Mouse (Mus musculus): ENCODE measurements at regions not wholly inside any gene's neighbourhood (a gene's known extent, or its start where the extent isn't known, plus 50 kb on each side); places are given as distances from the start of the nearest gene placed in this dataset.
A peak's percentile ranks its signal among the peaks of the same experiment; 100 is the strongest.

GRCm38 (mm10) chr6:97741427-97741826 lies 65.4 kb upstream of the Mitf start:
- DNase-seq, result no peak

- DNase-seq, result no peak
These were observed 66.0 kb upstream of the Mitf start for GRCm38 (mm10) chr6:97740851-97741201.

DNA sequence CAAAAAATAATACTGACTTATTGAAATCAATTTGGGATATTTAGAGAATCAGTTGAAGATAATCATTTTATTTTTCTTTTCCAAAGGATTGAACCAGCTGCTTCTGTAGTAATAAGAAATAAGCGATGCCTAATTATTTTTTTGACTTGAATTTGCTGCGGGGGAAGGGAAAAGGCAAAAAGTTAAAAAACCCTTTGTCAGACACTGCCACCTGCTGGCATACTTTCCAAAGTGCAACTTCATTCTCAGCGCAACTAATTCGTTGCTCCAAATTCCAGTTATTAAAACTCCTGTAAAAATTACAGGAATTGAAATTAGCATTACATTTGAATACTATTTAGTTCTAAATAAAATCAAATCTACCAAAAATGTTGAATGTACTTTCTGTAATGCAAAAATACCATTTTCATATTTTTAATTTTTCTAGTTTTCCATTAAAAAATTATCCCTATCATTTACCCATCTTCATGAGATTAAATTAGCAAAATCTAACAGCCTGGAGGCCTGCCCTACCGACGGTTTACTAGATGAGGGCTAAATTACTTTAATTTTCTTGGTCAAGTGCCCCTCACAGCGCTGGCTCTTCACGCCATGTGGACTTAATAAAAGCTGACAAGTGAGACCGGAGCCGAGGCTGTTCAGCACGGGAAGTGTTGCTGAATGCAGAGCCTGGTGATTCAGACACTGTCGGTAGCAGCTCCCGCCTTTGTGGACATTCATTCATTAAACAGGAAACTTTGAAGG lies 66.6 kb upstream of the Mitf start:
- peak in 1 of 2 experiments; percentile 41 for DNase-seq

DNA sequence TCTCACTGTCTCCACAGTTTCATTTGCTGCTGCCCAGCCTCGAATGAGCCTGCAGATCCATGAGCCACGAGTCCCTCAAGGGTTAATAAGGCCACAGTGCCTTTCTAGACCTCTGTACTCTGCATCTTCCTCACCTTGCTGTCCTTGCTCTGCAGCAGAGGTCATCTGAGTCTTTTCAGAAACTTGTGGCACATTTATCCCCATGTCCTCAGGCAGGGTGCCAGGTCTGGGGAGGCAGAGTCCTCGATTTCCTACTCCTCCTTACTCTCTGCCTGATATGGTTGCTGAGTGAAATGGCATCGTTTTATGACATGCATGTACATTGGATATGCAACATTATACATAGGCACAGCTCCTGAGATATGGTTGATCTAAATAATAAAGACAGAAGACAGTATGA lies 68.0 kb upstream of the Mitf start:
- no peak for DNase-seq

DNA sequence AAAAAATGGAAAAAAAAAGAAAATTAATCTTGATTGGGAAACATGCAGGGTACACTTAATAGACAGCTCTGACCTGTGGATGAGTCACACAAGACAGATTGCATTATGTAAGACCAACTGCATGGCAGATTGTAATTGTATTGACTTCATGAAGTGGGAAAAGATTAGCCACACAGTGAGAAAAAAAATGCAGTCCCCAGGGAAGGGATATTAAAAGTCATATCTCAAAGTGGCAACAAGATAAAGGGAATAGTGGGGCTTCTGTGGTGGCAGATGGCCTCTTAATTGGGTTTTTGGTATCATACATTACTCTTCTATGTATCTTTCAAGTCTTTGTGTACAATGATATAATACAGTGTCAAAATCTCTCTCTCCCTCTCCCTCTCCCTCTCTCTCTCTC lies 76.0 kb upstream of the Mitf start:
- no peak for DNase-seq

DNA sequence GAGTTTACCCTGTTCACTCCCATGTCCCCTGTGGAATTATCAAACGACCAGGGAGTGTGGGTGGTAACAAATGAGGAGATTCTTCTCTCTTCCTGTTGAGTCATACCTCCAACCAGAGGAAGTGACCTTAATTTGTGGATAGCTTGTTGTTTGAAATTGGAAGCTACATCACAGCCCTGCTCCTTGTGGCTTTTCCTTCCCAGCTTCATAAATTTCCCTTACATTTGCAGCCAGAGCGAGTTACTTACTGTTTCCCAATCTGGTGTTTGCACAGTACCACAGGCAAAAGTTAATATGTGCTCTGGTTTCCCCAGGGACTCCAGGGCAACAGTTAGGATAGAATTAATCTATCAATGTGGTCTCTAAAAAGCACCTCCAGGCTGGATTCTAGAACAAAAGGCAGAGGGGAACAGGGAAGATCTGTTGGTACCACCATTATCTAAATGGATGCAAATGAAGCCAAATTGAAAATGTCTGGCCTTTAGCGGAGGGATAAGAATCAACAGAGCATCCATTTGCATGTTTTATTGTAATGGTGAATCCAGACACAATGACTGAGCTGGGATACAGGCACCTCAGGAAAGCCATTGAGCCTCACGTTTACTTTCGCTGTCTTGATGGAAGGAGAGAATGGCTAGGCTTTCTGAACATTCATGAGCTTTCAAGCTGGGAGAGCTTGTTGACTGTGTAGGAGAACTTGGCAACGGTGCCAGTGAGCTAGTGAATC lies 88.5 kb upstream of the Mitf start:
- no peak for DNase-seq

GRCm38 (mm10) chr6:97707401-97707800 lies 90.1 kb upstream of the Frmd4b start:
- no peak for DNase-seq

DNA sequence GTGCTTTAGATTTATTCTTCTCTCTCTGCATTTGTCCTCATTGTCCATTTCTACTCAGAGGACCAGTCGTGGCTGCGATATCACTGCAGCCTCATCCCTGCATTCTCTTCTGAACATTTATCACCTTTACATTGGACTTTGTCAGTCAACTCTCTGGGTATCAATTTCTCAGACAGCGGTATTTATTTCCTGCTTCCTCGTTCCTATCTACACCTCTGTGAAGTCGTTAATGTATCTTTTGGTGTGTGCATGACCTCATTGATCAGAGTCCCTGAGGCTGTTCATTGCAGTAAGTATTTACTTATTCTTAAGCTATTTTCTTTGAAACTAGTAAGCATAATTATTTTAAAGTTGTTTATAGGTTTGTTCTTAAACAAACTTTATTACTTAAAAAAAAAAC lies 87.0 kb upstream of the Frmd4b start:
- DNase-seq, result no peak

- no peak for DNase-seq
These were observed 82.4 kb upstream of the Frmd4b start for GRCm38 (mm10) chr6:97699752-97700098.

DNA sequence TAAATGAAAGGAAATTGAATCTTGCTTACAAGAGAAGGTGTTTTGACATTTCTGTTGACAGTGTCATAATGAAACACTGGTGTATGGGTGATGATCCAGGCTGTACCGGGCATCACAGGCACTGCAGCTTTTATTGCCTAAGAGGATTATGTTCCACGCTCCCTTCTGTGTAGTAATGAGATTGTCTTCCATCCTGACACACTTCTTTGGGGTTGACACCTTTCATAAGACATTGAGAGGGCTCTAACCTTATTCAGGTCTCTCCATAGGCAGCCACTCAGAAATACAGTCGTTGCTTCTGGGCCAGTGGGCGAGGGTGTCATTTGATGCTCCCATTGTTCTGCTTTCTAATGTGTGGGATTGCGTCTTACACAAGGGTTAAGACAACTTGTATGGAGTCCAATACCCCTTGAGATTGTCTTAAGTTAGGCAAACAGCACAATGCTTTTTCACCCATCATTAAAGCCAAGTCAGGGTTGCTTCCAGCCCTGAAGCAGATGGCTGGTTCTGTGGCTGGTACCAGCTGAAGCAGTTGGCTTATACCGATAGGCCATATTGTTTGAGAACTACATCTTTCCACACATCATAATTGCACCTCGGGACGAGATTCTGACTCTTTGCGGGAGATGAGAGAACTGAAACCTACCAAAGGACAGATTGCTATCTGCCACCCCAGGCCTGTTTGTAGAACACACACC lies 81.9 kb upstream of the Frmd4b start:
- no peak for DNase-seq

- DNase-seq, result no peak
These were observed 75.9 kb upstream of the Frmd4b start for GRCm38 (mm10) chr6:97693281-97693680.

GRCm38 (mm10) chr6:97691136-97691535 lies 73.8 kb upstream of the Frmd4b start:
- DNase-seq, result no peak

DNA sequence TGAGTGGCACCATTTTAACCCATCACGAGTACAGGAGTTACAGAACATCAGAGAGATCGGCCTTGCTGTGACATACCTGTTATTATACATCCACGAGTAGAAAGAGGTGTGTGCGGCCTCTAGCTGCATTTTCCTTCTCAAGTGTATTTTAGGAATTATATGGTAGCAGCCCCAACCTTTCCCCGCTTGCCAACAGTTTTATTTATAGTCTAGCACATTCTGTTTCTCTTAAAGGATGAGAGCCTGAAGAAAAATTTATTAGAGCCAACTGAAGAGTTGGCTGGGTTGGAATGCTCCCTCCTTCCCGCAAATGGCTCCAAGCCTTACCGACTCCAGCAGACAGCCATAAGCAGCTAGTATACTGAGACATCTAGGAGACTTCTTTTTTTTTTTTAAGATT lies 67.0 kb upstream of the Frmd4b start:
- no peak for DNase-seq

DNA sequence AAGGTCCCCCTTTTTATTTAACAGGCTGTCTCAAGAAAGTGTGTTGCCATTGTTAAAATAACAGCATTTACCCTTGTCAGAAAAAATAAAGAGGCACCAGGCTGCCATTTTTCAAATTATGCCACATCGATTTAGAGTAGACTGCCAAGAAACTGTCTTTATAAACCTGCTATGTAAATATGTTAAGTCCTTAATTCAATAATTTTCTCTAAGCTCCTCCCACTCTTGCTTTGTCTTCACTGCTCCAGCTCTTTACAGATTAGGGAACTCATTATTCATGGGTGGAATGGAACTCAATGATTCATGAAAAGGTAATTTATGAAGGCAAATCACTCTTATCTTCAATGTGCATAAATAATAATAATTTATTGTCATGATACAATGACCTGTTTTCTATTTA lies 64.9 kb upstream of the Frmd4b start:
- DNase-seq, result no peak

GRCm38 (mm10) chr6:97675181-97675756 lies 57.9 kb upstream of the Frmd4b start:
- no peak for DNase-seq

DNA sequence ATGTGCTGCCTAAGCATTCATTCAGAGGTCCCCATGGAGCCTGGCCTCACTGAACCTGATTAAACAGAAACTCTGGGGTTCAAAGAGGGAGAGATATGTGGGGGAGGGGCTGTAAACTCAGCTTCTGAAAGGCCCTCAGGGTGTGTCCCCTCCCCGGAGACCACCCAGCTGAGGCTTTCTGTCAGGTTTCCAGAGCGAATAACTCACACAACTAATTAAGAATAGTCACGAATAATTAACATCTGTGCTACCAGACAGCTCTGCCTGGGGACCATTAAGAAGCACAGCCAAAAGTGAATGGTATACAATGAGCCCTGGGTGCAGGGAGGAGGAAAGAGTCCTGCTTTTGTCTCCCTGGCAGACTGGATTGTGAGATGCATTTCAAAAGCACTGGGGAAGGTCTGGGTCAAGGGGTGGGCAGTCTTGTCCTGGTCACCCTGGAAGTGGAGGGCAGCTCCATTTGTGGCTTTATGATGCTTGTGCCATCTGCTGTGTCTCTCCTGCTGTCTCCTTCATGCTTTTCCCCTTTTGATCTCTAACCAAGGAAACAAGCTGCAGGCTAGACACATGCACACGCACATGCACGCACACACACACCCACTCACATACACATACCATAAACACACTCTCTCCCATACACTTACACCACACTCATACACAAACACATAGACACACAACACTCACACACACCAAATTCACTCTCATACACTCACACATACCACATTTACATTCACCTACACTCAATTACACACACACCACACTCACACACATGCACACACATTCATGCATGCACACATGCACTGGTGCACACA lies 49.7 kb upstream of the Frmd4b start:
- DNase-seq, result no peak

All from kidney, adult 8-10 months (tissue).